ENCODE assay signal across 9 mouse cellular contexts in genomic region chr12:26884156-26884555, GRCm38 (mm10).
DNase-seq lines count a peak whose midpoint lies in the region; TF ChIP-seq lines count a peak whose summit lies in the region.
"Had no signal": no experiment of that assay in that cellular context is flagged by ENCODE, and none has a peak within 500 bp of the region (broad histone marks: within the 10 kb centered on the region; RNA-seq: fewer than 3 reads in every experiment).

No protein-coding gene starts in this region.

- no peaks in the 10 kb centered on the region; the same call in 1 of the 2 replicates for H3K27me3 ChIP-seq in cerebellum, adult 2 months (ENCODE audit: control insufficient read depth, insufficient read depth, low read length)
- H3K27me3 ChIP-seq: lung, embryonic 15.5 days had no signal

- WGBS in cerebellum, adult 2 months, result 54% methylated on average over 5 of the region's 5 CpGs

- no peak overlapping the region for H3K4me3 ChIP-seq in cerebellum, adult 2 months (replicated peaks; ENCODE audit: insufficient read depth, low read depth, low read length)
- H3K4me3 ChIP-seq in left cerebral cortex, adult 2 months, result no peak overlapping the region
- H3K4me3 ChIP-seq: lung, embryonic 15.5 days had no signal

- no peak for TF ChIP-seq POLR2A in cerebellum, adult 2 months (IDR thresholded peaks at IDR 0.05; ENCODE audit: borderline replicate concordance, insufficient read depth, low read length)

- H3K4me1 ChIP-seq in cerebellum, adult 2 months (ENCODE audit: control insufficient read depth, insufficient read depth, low read length), result 0 out of 2 replicates have a peak, but pooled peaks cover 3% of the 10 kb centered on the region
- H3K4me1 ChIP-seq: lung, embryonic 15.5 days had no signal

- DNase-seq in cerebellum, adult 2 months, result peak; percentile 22 to 44
- DNase-seq in cerebellum, adult 18-20 months, result no peak
- peak; percentile 3 to 4 for DNase-seq in urinary bladder, adult 18-20 months (ENCODE audit: low spot score in 2 of 2)
- DNase-seq in urinary bladder, postnatal 4 days (ENCODE audit: low spot score in 2 of 2), result no peak
- DNase-seq in left cerebral cortex, adult 2 months (ENCODE audit: extremely low spot score in 1 of 2, low spot score in 2 of 2), result peak; percentile 47 to 73
- peak; percentile 35 to 67 for DNase-seq in right cerebral cortex, postnatal 36 days (ENCODE audit: low spot score in 2 of 2)
- DNase-seq in thymus, postnatal 10 days (ENCODE audit: low spot score in 2 of 2), result no peak
- no peak for DNase-seq in heart, postnatal 14 days

- intact Hi-C loops in left cerebral cortex, adult 2 months (cut with DNase I), result loop anchor here (5.0 kb wide), 1 partner anchor 253 kb away; no protein-coding TSS in a partner anchor
- intact Hi-C loops in heart, postnatal 14 days (cut with DNase I), result no loop called here

- no peak for TF ChIP-seq CTCF in cerebellum, adult 2 months (IDR thresholded peaks at IDR 0.05; ENCODE audit: borderline replicate concordance, insufficient read depth, low read depth, low read length)
- no peak for TF ChIP-seq CTCF in left cerebral cortex, adult 2 months (IDR thresholded peaks at IDR 0.05)

- no peak overlapping the region for H3K27ac ChIP-seq in cerebellum, adult 2 months (ENCODE audit: insufficient read depth, low read length)
- peak overlapping the region; percentile 44; the same call in 1 of the 2 replicates for H3K27ac ChIP-seq in left cerebral cortex, adult 2 months
- H3K27ac ChIP-seq: lung, embryonic 15.5 days had no signal

Comparison
In these comparisons a context has a peak if more than half of its experiments do, and no peak if none do; other contexts are left out.
1. DNase-seq: peak in cerebellum, adult 2 months (2 of 2), urinary bladder, adult 18-20 months (2 of 2), left cerebral cortex, adult 2 months (2 of 2) and right cerebral cortex, postnatal 36 days (2 of 2); none in cerebellum, adult 18-20 months (0 of 2), urinary bladder, postnatal 4 days (0 of 2), thymus, postnatal 10 days (0 of 2) and heart, postnatal 14 days (0 of 2).